Mouse (Mus musculus) layer of hippocampus, adult 9-11 months (tissue): ENCODE measurements around the gene Rars2.
A peak's percentile ranks its signal among the peaks of the same experiment; 100 is the strongest.

Experiments
- DNase-seq: peaks from one replicate; pipeline ENCODE4 v3.0.0; 2022

Rars2 gene

GRCm38 (mm10) chr4:34653179-34653578, 38.4 kb downstream of the Rars2 start:
- no peak for DNase-seq

GRCm38 (mm10) chr4:34656101-34656500, 41.3 kb downstream of the Rars2 start:
- DNase-seq, result no peak

- no peak for DNase-seq
These were observed 44.3 kb downstream of the Rars2 start for GRCm38 (mm10) chr4:34659012-34659411.

GRCm38 (mm10) chr4:34661514-34661913, 46.8 kb downstream of the Rars2 start:
- DNase-seq, result no peak

GRCm38 (mm10) chr4:34661927-34662326, 47.2 kb downstream of the Rars2 start:
- DNase-seq, result no peak

- no peak for DNase-seq
These were observed 53.2 kb downstream of the Rars2 start for GRCm38 (mm10) chr4:34667923-34668322.

- DNase-seq, result no peak
These were observed 59.0 kb downstream of the Rars2 start for GRCm38 (mm10) chr4:34673721-34674120.

GRCm38 (mm10) chr4:34680530-34680929, 65.8 kb downstream of the Rars2 start:
- DNase-seq, result no peak

GRCm38 (mm10) chr4:34686874-34687567, 72.3 kb downstream of the Rars2 start, which contains the start of gene Slc35a1:
Slc35a1 (minus strand) TSS chr4:34687438.
- peak; percentile 94 for DNase-seq

GRCm38 (mm10) chr4:34688021-34688420, 73.3 kb downstream of the Rars2 start:
- DNase-seq, result no peak

- DNase-seq, result no peak
These were observed 86.8 kb downstream of the Rars2 start for GRCm38 (mm10) chr4:34701528-34701927.

GRCm38 (mm10) chr4:34702231-34702630, 87.5 kb downstream of the Rars2 start:
- DNase-seq, result no peak

GRCm38 (mm10) chr4:34703029-34703428, 88.3 kb downstream of the Rars2 start:
- DNase-seq, result no peak

- DNase-seq, result no peak
These were observed 92.5 kb downstream of the Rars2 start for GRCm38 (mm10) chr4:34707248-34707647.

- DNase-seq, result no peak
These were observed 93.4 kb downstream of the Rars2 start for GRCm38 (mm10) chr4:34708127-34708526.
